Mouse (Mus musculus) heart, postnatal 4 days (tissue): ENCODE measurements around the gene Rasl10a. TPM values are rescaled to one million over a fixed set of nuclear protein-coding genes. Genes with fewer than 3 reads are reported as not detected.

Experiments used
- DNase-seq: peaks from one replicate; pipeline ENCODE4 v3.0.0; 2021
- total RNA-seq, 2 experiments: library from RNA; stranded (reverse); gene quantifications; 2 replicates each; pipeline ENCODE4 v1.2.3; 2021

Gene Rasl10a
- total RNA-seq, 2 experiments from 2014 or later, result 0.41 to 1.0 TPM

DNA sequence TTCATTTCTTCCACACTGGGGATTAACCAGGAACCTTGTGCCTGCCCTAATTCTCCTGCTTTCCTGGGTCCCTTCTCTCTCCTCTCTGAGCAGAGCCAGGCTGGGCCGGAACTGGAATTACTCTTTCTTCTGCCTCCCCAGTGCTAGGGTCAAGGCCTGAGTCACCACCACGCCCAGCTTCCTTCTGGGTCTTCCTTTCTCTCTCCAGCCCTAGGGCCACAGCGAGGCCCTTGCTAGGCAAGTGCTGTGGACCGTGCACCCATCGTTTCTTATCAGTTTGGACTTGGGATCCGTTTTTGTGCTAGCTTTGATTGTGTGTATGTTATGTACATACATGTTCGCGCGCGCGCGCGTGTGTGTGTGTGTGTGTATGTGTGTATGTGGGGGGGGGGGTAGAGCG lies 3.8 kb upstream of the Rasl10a start:
- DNase-seq, result no peak

DNA sequence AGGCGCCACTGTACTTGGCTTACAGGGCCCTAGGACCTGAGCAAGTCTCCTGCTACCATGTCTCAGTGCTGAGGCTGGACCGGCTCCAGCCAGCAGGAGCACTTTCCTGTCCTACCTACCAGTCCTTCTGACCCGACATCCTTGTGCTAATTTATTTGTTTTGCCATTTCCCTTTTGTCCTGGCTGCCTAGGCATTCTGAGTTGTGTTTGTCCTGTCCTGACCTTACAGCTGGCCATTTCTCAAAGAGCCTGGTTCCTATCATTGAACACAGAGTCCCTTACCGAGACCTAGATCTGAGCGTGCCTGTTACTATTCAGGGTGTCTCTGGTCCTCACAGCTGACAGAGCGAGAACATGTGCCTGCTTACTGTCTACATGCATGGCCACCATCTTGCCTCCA lies 3.1 kb upstream of the Rasl10a start:
- DNase-seq, result no peak

DNA sequence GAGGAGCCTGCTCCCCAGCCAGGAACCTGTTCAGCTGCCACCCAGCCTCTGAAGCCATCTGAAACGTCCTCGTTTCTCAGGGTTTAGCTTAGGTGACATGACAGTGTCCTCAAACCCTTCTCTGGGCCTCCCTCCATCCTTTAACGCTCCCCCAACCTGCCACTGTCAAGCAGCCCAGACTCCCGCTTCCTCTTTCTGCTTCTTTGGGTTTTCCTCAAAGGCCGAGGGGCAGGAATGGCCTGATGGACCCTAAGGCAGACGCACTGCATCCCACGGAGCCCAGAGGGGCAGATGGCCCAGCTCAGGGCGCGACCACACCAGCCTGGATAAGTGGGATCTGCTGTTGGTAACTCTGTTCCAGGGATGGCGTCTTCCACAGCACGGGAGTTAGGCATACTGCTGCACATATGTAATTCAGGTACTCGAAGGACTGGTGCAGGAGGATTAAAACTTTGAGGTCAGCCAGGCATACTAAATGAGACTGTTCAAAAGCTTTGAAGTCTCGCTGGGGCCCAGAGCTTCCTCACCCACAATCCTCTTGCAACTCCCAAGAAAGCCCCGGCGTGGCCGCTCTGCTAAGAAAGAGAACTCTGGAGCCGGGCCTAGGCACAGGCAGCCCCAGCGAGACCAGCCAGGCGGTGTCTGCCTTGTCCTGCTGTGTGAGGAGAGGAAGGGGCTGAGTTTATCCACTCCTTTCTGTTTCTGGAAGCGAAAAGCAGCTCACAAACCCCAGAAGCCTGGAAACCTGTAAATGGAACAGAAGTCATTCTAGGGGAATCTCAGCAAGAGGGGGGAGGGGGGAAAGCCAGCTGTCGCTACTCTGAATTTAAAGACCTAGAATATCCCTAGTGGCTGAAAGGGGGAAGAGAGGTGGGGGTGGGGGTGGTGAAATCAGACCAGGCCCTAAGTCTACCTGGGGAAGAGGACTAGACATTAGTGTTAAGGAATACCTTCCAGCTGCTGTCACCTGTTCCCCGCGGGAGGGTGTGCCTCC lies 1.7 kb upstream of the Rasl10a start:
- DNase-seq, result no peak

DNA sequence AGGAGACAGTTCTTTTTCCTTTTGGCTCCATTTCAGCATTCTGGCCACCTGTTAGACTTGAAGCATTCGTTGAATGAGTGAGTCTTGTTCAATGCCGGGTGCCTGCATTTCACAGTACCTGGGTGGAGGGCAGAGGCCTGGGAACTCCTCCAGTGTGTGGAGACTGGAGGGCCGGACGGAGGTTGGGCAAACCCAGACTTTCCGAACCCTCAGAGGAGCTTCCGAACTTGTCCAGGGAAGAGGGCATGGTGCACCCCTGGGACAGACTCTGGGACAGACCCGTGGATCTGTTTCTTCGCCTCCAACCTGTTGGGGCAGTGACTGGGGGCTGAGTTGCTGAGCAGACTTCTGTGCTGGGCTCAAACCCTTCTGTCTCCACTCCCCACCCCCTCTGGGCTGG lies 864 bp upstream of the Rasl10a start:
- no peak for DNase-seq

DNA sequence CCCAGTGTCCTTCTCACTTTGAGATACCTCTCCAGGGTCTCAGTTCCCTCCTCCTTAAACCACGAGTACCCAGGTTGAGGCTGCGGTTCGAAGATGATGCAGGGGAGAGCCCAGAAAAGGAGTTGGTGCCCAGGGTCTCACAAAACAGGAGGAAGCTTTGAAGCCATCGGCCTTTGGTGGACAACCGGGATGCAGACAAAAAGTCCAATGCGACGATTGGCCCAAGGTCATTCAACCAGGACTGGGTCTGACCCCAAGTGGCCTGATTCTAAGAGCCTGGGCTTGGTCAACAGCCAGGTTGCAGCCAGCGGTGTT lies 430 bp upstream of the Rasl10a start:
- DNase-seq, result no peak

DNA sequence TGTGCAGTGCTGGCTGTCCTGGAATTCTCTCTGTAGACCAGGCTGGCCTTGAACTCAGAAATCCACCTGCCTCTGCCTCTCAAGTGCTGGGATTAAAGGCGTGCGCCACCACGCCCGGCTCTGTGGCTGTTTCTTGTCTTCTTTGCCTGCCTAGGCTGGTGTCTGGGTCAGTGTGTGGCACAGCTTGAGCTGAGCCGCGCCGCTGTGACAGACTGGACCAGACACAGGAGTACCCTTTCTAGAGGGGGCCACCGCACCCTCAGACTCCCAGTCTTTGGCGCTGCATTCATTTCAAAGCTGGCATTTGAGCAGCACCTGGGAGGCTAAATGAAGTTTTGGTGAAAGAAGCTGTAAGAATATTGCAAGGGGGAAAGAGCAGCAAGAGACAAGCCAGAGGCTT lies 855 bp downstream of the Rasl10a start:
- no peak for DNase-seq

DNA sequence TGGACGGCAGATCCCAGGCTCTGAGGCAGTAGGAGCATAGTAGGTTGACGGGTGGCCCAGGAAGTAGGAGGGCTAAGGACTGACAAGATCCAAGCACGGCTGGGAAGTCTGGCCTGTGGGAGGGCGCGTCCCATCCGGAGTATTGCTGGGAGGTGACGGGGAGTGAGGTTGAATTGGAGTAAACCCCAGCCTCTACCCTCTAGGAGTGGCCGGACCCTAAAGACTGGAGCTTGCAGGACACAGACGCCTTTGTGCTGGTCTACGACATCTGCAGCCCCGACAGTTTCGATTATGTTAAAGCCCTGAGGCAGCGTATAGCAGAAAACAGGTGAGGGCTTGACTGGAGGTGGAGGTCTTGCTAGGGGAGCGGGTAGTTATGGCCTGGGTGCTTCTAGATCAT lies 1.3 kb downstream of the Rasl10a start:
- no peak for DNase-seq

DNA sequence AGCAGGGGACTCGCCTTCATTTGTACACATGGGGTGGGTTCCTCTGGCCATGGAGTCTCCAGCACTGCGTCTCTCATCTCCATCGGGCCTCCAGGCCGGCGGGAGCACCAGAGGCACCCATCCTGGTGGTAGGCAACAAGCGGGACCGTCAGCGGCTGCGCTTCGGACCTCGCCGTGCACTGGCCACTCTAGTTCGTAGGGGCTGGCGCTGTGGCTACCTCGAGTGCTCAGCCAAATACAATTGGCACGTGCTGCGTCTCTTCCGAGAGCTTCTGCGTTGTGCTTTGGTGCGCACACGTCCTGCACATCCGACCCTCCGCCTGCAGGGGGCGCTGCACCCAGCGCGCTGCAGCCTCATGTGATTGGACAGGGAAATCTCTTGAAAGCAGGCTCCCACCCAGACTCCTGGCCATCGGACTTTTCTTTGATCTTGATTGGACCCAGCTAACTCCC lies 1.8 kb downstream of the Rasl10a start:
- peak; percentile 57 for DNase-seq

DNA sequence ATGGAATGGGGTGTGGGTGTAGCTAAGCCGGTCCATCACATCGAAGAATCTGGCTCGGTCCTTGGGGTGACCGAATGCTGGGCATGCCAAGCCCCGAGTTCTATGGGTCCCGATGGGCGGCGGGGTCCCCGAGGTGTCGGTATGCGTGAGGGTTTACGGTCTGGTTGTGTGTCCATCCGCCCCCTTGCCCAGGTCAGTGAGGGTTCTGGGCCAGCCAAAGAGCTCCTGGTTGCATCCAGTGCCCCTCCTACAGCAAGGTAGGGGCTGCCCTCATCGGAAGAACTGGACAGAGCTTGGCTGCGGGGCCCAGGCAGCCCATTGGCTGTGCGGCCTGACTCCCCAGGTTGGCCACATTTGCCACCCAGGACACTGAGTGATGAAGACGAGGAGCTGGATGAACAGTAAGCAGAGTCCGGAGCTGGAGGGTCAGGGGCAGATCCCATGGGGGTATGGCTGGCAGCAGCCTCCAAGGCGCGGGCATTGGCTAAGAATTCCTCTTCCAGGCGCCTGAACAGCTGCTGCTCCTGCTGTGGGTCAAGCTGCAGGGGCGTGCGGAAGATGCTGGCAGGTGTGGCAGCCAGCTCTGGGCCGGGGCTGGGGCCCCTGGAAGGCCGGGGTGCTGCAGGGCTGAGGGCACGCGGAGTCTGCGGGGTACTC lies 3.0 kb downstream of the Rasl10a start:
- no peak for DNase-seq

DNA sequence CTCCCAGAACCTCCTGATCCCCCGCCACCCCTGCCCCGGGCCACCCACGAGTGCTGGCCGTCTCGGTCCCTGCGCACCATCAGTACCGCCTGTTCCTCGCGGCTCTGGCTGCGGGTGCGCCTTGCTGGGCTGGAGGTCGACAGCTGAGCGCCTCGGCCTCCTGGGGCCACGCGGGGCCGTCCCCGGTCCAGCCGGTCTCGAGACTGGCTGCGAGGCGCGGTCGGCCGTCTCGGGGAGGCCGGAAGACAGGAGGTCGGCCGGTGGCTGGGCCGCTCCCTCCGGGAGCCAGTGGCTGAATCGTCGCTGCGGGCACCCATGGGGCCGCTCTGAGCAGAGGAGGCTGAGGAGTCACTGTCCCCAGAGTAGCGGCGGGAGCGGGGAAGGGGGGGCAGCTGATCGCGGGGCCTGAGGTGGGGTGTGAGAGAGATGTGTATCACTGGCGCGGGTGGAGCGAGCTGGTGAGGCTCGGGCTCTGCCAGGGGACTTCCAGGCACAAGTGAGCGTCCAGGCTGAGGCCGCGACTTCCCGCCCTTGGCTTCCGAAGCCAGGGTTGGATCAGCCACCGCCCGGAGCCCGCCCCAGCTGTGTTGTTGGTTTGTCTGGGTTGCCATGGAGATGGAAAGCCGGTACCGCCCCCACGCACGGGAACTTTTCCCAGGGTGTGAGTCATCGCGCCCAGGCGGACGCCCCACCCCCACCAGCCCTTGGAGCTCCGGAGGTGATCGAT lies 3.6 kb downstream of the Rasl10a start:
- DNase-seq, result peak; percentile 97

DNA sequence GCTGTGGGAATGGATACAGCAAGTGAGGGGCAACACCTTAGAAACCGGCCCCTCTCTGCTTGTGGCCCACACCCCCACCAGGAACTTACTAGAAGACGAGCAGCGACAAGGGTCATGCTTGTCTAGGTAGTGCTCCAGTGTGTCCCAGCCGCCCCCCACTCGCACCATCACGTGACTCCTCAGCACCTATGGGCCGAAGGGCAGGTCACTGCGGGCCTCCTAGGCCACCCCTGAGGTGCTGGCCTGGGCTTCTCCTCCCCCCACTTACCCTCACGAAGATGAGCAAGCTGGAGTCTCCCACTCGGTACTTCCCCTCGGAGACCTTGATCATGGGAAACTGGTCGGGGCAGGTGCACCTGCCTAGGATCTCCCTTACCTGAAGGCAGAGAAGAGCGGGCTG lies 4.4 kb downstream of the Rasl10a start:
- peak; percentile 24 for DNase-seq

DNA sequence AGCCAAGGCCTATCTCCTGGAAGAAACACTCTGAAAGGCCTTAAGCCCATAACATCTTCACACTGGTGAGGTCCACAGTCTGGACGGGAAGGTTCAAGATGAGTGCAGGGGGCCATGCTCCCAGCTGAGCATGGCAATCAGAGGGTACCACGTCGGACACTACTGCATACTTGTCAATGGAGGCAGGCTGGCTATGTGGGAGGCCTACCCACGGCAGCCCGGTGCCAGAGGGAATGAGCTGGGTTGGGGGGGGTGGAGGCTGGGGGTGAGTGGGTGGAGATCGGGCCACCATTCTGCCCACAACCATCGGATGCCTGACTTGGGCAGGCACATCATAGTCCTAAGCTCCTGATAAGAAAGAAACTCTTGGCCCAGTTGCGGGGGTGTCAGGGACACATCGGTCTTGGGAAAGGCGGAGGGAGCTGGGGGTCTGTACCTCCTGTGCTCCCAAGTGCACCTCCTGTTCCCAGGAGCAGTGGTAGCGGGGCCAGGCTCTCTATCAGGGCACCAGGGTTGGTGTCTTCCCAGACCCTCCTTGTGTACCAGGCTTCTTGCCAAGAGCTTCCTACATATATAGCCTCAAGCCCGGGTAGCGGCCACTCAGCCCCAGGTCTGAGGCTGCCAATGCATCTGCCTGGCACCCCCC lies 5.1 kb downstream of the Rasl10a start:
- DNase-seq, result no peak

DNA sequence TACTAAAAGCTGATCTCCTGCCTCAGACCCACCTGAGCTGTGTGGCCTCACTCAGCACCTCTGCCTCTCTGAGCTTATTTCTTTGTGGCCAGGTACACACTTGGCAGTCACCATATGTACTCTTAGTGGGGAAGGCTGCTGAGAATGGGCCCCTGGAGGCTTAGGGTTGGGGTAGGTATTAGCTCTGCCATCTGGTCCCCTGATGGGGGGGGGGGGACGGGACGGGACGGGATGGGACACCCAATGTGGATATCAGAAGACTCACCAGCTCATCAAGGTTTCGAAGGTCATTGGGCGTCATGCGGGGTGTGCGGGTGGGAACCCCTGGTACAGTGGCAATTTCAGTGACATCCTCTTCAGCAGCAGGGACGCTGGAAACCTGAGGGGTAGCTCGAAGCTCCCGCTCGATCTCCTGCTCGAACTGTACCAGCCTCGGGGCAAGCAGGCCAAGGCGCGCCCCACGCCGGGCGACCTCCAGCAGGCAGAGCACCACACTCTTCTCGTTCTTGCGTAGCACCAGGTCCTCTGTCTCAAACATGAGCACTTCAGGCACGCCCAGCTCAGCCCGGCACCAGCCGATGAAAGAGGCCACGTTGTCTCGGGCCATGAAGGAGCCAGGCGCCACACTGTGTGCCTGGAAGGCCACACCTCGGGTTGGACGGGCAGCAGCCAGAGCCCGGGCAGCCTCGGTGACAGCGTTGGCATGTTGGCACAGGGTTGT lies 5.8 kb downstream of the Rasl10a start:
- DNase-seq, result peak; percentile 27

DNA sequence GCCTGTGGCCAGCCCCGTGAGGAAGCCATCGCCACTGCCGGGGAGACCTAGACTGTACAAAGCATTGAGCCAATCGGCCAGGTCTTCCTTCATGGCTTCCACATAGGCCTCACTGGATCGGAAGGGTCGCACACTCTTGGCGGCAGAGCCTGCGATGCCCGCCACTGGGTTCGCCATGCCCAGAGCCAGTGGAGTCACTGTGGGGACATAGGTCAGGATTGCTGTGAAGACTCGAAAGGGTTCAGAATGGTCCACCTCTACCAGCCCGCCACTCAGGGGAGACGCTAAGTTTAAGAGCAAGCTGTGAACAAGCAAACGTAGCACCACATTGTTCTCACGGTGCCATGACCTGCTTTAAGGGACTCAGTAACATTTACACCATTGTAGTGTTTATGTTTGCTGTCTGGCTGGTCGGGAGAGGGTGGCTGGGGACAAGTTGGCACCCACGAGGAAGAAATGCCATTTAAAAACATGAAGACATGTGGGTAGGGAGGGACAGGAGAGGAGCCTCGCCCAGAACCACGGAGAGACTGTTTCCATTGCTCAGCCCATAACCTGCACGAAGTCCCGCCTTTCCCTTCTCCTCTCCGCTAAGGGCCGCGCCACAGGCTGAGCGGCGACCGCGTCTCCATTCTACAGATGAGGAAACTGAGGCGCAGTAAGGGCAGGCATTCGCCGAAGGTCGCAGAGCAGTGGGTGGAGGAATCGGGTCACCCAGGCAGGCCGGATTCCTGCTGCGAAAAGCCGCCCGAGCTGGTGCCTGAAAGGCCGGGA lies 6.5 kb downstream of the Rasl10a start:
- no peak for DNase-seq

DNA sequence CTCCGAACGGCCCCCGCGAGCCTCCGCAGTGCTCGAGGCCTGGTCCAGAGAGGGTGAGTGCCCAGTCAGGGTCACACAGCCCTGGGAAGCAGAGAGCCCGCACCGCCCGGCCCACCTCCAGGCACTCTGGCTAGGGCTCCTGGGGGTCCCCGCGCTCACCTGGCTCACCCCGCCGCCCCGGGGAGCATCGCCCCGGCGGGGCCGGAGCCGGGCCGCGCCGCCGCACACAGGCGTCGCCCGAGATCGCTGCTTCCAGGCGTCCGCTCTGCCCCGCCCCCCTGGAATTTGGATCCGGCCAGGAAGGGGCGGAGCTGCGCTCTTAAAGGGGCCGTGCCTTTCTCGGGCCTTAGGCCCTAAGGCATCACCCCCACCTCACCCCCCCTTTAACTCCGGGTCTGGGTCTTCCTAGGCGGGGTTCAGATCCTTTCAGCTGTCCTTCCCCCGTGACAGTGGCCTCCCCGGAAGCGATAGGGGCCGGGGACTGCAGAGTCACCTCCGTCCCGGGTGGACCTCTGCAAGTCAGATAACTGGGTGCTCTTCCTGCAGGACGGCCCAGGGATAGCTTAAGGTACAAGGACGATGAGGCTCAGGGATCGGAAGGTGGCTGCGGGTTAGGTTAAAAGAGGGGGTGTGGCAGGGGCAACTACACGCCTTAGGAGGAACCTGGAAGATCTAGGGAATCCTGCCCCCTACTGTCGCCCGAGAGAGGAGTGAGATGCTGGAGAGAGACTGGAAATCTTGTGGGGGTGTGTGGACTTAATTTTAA lies 7.3 kb downstream of the Rasl10a start, which contains the start of gene Gas2l1:
Gas2l1 (minus strand) TSS at position 272 of the 766 bp plus-strand sequence.
- DNase-seq, result peak; percentile 94

DNA sequence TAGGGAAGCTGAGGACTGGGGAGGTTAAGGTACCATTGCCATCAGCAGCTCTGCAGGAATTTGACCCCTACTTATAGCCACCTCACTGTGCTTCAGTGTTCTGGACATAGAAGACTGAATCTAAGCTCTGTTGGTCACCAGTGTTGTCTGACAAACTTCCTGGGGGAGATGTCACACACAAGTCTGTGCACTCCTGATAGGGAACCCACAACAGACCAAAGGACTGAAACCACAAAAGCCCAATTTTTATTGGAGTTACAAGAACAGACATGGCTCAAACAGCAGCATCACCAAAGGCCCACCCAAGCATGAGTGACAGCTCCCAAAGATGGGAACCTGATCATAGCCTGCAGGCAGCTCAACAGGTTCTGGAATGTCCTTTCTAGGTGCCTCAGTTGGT lies 9.1 kb downstream of the Rasl10a start:
- DNase-seq, result no peak

DNA sequence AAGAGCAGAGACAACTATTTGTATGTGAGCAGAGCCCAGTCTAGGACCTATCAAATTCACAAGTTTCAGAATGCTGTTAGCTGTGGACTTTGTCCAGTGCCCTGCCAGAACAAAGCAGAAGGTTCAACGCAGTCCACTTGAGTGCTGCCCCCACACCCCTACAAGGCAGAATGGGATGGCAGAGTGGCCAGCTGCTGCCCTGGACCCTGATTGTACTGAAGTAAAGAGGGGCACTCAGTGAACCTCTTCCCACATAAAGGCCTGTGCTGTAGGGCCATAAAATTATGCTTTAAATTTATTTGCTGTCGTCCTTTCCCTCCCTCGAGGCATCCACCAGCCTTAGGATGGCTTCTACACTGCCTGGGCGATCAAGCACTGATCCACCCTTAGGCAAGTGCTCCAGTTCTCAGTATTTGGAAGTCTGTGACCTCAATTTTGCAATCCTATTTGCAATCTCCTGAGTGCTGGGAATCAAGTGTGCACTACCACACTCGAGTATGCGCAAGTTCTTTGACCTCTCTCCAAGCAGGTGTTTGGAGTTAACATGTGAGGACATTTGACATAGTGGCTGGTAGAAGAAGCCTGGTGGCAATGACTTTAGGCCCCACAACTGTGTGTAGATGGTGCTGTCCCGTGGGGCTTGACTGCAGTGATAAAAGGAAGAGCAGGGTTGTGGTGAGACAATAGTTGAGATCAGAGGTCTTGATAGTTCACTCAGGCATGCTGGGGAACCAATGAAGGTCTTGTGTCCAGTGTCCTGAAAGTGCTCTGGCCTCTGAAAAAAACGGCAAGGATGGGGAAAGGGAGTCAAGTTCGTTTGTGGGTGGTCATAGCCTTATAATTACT lies 10.4 kb downstream of the Rasl10a start:
- no peak for DNase-seq

DNA sequence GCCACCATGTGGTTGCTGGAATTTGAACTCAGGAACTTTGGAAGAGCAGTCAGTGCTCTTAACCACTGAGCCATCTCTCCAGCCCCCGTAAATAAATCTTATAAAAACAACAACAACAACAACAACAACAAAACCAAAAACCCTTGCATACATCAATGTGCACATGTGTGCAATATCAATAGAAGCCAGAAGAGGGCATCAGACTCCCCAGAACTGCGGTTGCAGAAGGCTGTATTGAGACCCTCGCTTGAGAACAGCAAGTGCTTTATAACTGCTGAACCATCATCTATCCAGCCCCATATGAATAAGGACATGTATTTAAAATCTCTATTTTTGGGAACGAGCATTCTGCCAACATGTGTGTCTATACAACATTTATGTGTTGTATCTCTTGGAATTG lies 17.0 kb downstream of the Rasl10a start:
- peak; percentile 43 for DNase-seq

DNA sequence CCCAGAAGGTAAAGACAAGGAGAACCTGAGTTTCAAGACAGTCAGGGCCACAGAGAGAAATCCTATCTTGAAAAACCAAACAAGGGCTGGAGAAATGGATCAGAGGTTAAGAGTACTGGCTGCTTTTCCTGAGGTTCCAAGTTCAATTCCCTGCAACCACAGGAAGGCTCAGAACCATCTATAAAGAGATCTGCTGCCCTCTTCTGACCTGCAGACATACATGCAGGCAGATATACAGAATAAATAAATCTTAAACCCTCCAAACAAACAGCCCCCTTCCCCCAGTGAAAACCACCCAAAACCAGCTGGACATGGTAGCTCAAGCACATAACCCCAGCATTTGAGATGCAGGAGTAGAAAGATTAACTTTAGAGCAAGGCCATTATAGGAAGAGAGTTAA lies 17.8 kb downstream of the Rasl10a start:
- DNase-seq, result no peak
